Comparison of ENCODE assay signal across 27 mouse cellular contexts in the genomic region with DNA sequence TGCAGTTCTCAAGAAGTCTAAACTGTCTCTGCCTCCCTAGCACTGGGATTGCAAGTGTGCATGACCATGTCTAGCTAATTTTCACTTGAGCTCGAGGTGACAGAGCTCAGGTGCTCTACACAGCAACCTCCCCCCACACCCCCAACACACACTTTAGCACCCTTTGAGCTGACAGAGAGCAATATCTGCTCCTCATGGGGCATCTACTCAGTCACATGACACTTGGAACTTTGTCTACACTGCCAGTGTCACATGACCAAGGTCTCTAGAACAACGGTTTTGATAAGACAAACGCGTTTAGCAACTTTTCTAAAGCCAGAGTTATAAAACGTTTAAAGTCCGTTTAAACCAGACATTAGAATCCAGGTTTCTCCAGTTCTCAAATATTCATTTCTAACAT.
"Had no signal": no experiment of that assay in that cellular context is flagged by ENCODE, and none has a peak within 500 bp of the region (broad histone marks: within the 10 kb centered on the region; RNA-seq: fewer than 3 reads in every experiment).

No protein-coding gene starts in this region.

- DNase-seq: gastrocnemius, adult 2 months; gastrocnemius, postnatal 10 days; gastrocnemius, postnatal 25 days; heart, adult 2 months; heart, postnatal 4 days; kidney, adult 11 months; kidney, adult 2 months; kidney, adult 9 months; kidney, postnatal 14 days; kidney, postnatal 36 days; layer of hippocampus, adult 9-11 months; layer of hippocampus, postnatal 36 days; left cerebral cortex, postnatal 4 days had no signal

- ATAC-seq: hindbrain, embryonic 16.5 days; inflammation-experienced regulatory T-cells, adult 6 months; liver, embryonic 12.5 days had no signal

- H3K27me3 ChIP-seq: heart, embryonic 13.5 days; heart, embryonic 15.5 days; hindbrain, embryonic 12.5 days; kidney, embryonic 15.5 days; limb, embryonic 13.5 days; limb, embryonic 15.5 days; liver, embryonic 12.5 days had no signal

- H3K9ac ChIP-seq: heart, embryonic 13.5 days; heart, embryonic 15.5 days; hindbrain, embryonic 12.5 days; hindbrain, embryonic 14.5 days; kidney, embryonic 15.5 days; limb, embryonic 13.5 days; limb, embryonic 15.5 days; liver, embryonic 12.5 days; liver, embryonic 14.5 days had no signal

- H3K9me3 ChIP-seq: heart, embryonic 13.5 days; heart, embryonic 15.5 days; hindbrain, embryonic 10.5 days; kidney, embryonic 15.5 days; limb, embryonic 13.5 days; limb, embryonic 15.5 days; liver, embryonic 12.5 days had no signal

- H3K4me3 ChIP-seq: gastrocnemius, adult 2 months; heart, adult 2 months; heart, embryonic 13.5 days; heart, embryonic 15.5 days; hindbrain, embryonic 10.5 days; hindbrain, embryonic 12.5 days; kidney, embryonic 15.5 days; limb, embryonic 13.5 days; limb, embryonic 15.5 days; liver, embryonic 12.5 days had no signal

- H3K27ac ChIP-seq: gastrocnemius, adult 2 months; heart, adult 2 months; heart, embryonic 13.5 days; heart, embryonic 15.5 days; hindbrain, embryonic 10.5 days; hindbrain, embryonic 12.5 days; hindbrain, embryonic 14.5 days; kidney, embryonic 15.5 days; kidney, postnatal 0 days; limb, embryonic 13.5 days; limb, embryonic 15.5 days; liver, embryonic 12.5 days; liver, embryonic 14.5 days had no signal

- H3K4me2 ChIP-seq: heart, embryonic 11.5 days; heart, embryonic 13.5 days; heart, embryonic 15.5 days; hindbrain, embryonic 12.5 days; hindbrain, embryonic 14.5 days; kidney, embryonic 15.5 days; limb, embryonic 13.5 days; limb, embryonic 15.5 days; liver, embryonic 12.5 days had no signal

- H3K36me3 ChIP-seq: heart, embryonic 15.5 days; hindbrain, embryonic 10.5 days; hindbrain, embryonic 12.5 days; kidney, embryonic 15.5 days; limb, embryonic 13.5 days; limb, embryonic 15.5 days; liver, embryonic 12.5 days had no signal

- H3K4me1 ChIP-seq: hindbrain, embryonic 12.5 days; kidney, embryonic 15.5 days; limb, embryonic 13.5 days; limb, embryonic 15.5 days; liver, embryonic 12.5 days had no signal
